Mouse (Mus musculus): ENCODE measurements around the gene Tuba8.

DNA sequence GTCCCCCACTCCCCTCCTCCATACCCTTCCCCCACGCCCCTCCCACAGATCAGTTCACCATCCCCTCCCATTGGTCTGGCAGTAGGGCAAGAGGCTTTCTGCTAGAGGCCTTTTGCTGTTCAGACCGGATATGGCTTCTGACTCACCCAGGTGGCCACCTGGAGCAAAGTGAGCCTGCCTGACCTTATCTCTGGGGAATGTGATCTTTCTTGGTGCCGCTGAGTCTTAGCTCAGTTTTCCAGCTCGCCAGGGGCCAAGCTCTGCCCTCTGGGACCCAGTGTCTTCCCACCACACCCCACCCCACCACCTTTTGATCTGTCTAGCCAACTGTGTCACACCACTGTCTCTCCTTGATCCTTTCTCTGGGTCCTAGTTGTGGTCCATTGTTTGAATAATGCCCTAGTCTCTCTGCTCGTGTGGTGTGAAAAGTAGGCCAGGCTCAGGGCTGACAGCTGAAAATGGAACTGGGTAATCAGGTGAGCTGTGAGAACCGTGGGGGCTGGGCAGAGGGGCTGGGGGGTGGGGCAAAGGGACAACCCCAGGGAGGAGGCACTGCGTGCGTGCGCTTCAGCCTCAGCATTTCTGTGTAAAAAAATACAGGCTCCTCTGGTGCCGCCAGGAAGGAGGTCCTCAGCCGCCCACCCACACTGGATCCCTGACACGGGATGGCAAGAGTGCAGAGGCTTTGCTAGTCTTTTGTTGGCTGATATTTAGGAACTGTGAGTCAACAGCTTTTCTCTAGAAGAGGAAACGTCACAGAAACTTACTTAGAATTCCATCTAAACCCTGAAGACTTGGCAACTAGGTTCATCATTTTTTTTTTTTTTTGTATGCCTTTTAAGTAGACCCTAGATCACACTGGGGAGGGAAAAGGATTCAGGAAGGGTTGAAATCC lies 16.2 kb upstream of the Tuba8 start:
- TF ChIP-seq CTCF (conservative IDR thresholded peaks at IDR 0.05; ENCODE audit: low read length) = no peak
- no peak for TF ChIP-seq NANOG (IDR thresholded peaks at IDR 0.05; ENCODE audit: borderline replicate concordance, low read length)
